Mouse (Mus musculus) cerebellum, postnatal 25 days (tissue): ENCODE results near the gene Gpr26.

ENCODE experiments used
- DNase-seq, 2 experiments: peaks; one replicate each; pipeline ENCODE4 v3.0.0; 2021; ENCODE audit warnings: mixed read lengths in 2 of 2

Gpr26 gene

GRCm38 (mm10) chr7:132031940-132032531 is 65.8 kb downstream of the Gpr26 start:
- DNase-seq, result no peak
